Mouse (Mus musculus) lung, postnatal 25 days (tissue): Measurements from ENCODE around the gene Zfp991.
"Not testable (repeated sequence)": the region's sequence is repeated elsewhere in the genome, so short reads cannot be mapped to it uniquely, and the experiment has no call there.

Source experiments
- DNase-seq: peaks from one replicate; pipeline ENCODE4 v3.0.0; 2022; ENCODE audit warnings: low spot score

Zfp991 gene

GRCm38 (mm10) chr4:147186824-147187223 lies 55.0 kb downstream of the Zfp991 start:
- not testable (repeated sequence) for DNase-seq

DNA sequence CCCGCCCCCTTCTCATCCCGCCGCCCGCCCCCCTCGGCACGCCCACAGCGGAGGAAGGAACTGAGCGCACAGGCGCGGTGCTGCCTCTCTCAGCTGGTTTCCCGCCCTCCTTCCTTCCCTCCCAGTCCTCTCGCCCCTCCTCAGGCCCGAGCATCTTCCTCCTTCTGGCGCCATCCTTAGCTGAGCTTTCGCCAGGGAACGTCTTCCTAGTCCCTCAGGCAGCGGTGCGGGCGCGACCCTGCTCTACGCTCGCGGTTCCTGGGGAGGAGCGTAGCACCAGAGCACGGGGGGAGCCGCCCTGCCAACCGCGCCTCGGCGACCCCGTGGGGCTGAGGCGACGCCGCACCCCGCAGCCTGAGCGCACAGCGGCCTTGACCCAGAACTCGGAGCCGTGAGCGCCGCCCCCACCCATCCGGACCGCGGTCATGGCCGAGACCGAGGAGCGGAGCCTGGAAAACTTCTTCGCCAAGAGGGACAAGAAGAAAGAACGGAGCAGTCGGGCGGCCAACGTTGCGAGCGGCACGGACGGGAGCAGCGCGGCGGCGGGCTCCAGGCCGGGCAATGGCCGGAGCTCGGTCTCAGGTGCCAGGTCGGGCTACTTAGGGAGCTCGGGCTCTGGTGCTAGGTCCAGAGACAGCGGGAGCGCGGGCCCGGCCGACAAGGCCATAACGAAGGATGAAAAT lies 55.6 kb downstream of the Zfp991 start:
- DNase-seq: not testable (repeated sequence)

- not testable (repeated sequence) for DNase-seq
Observed at GRCm38 (mm10) chr4:147195186-147195585, 63.3 kb downstream of the Zfp991 start.

DNA sequence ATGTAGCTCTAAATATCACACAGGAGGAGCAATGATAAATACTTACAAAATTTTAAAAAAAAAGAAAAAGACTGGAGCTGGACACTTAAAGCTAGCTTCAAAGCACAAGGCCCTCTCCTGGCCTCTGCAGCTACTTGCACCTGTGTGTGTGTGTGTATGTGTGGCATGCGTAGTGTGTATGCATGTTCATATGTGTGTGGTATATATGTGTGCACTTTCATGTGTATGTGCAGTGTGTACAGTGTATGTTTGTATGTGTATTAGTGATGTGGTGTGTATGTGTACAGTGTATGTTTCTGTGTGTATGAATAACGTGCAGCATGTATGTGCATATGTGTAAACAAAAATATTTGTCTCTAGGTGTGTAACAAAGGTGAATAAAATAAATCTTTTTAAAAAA lies 65.4 kb downstream of the Zfp991 start:
- not testable (repeated sequence) for DNase-seq

DNA sequence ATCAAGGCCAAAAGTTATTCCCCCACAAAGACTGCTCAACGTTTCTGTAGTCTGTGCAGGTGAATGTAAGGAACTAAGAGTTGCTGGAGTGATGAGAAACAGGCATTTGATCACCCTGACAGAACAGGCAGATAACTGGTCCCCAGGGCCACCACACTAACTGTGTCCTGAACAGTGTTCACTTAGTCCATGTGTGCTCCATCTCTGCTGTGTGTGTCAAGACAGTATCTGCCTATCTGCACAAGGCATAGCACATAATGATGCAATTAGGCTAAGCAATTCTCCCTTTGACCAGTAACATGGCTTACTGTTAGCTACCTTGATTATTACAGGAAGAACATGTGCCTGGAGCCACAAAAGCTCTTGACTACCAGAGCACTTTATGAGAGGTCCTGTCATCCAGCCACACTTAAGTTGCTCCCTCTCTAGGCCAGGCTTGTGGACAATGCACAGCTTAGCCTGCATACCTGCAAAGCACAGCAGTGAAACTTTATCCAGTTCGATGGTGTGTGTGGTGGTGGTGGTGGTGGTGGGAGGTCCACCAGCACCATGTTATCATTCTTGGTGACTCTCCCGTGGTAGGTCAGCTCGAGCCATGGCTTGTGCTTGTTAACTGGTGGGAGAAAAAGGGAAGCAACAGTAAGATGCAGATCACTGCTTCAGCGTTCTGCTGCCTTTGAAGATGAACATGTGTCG lies 67.4 kb downstream of the Zfp991 start:
- DNase-seq: not testable (repeated sequence)

GRCm38 (mm10) chr4:147201920-147202660 lies 70.3 kb downstream of the Zfp991 start:
- not testable (repeated sequence) for DNase-seq

- not testable (repeated sequence) for DNase-seq
Observed at GRCm38 (mm10) chr4:147212182-147212928, 80.5 kb downstream of the Zfp991 start.

DNA sequence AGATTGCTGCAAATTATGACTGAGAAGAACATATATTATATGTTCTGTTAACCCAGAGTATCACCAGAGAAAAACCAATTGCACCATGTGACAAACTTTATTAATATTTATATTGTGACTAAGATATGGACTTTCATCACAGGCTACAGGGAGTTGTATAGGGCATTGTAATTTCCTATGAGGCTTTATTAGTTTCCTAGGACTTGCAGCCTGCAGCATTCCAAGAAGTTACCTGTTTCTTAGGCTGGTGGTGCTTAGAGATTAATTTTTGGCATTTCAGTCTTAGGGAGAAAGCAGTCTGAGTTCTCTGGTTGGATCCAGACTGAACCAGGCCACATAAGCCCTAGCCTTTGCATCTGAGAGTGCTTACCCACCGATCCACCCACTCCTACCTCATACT lies 82.4 kb downstream of the Zfp991 start:
- not testable (repeated sequence) for DNase-seq

DNA sequence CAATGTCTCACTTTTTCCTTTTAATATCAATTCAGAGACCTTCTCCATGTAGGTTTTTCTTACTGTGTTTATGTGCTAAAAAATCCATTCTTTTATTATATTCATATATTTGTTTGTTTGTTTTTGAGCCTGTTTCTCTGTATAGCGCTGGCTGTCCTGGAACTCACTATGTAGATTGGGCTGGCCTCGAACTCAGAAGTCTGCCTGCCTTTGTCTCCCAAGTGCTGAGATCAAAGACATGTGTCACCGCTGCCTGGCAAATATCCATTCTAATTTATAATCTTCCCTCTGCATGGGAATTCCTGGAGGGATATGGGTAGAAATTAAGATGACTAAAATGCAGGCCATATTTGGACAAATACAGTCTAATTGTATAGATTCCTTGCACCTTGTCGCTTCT lies 85.8 kb downstream of the Zfp991 start:
- DNase-seq: not testable (repeated sequence)

DNA sequence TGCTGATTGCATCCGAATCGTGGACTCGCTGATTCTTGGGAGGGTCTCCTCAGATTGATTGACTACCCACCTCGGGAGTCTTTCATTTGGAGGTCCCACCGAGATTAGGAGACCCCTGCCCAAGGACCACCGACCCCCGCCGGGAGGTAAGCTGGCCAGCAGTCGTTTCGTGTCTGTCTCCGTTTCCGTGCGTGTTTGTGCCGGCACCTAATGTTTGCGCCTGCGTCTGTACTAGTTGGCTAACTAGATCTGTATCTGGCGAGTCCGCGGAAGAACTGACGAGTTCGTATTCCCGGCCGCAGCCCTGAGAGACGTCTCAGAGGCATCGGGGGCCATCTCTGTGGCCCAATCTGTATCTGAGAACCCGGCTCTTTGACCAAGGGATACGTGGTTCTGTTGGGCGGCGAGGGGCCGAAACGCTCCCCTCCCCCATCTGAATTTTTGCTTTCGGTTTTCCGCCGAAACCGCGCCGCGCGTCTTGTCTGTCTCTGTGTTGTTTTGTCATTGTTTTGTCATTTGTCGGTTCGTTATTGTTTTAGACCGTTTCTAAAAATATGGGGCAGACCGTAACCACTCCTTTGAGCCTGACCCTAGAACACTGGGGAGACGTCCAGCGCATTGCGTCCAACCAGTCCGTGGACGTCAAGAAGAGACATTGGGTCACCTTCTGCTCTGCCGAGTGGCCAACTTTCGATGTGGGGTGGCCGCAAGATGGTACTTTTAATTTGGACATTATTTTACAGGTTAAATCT lies 87.7 kb downstream of the Zfp991 start:
- DNase-seq: not testable (repeated sequence)

DNA sequence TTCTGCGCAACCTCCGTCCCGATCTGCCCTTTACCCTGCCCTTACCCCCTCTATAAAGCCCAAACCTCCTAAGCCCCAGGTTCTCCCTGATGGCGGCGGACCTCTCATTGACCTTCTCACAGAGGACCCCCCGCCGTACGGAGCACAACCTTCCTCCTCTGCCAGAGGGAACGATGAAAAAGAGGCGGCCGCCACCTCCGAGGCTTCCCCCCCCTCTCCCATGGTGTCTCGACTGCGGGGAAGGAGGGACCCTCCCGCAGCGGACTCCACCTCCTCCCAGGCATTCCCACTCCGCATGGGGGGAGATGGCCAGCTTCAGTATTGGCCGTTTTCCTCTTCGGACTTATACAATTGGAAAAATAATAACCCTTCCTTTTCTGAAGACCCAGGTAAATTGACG lies 88.4 kb downstream of the Zfp991 start:
- not testable (repeated sequence) for DNase-seq

DNA sequence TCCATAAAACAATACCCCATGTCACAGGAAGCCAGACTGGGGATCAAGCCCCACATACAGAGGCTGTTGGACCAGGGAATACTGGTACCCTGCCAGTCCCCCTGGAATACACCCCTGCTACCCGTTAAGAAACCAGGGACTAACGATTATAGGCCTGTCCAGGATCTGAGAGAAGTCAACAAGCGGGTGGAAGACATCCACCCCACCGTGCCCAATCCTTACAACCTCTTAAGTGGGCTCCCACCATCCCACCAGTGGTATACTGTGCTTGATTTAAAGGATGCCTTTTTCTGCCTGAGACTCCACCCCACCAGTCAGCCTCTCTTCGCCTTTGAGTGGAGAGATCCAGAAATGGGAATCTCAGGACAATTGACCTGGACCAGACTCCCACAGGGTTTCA lies 90.2 kb downstream of the Zfp991 start:
- not testable (repeated sequence) for DNase-seq

GRCm38 (mm10) chr4:147223778-147224435 lies 92.1 kb downstream of the Zfp991 start:
- DNase-seq: not testable (repeated sequence)

- DNase-seq: not testable (repeated sequence)
Observed at GRCm38 (mm10) chr4:147225616-147226015, 93.8 kb downstream of the Zfp991 start.

DNA sequence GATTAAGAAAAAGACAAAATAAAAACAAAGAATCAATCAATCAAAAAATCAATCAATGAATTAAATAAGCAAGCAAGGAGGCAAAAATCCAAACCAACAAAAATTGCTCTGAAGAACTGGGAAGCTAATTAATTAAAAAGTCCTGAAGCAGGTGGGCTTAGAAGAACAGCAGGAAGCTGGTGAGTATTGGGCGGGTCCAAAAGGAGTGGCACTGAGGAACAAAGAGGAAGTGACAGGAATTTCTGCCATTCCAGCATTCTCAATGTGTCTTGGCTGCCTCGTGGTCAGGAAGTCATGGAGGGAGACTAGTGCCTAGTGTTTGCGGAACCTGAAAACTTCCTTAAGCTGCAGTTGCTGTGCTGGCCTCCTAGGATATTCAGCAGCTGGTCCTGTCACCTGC lies 98.2 kb downstream of the Zfp991 start:
- not testable (repeated sequence) for DNase-seq
